Mouse (Mus musculus): Measurements from ENCODE around the gene 4921509C19Rik. TPM values are rescaled to one million over a fixed set of nuclear protein-coding genes. Genes with fewer than 3 reads are reported as not detected.
"Not testable (repeated sequence)": the region's sequence is repeated elsewhere in the genome, so short reads cannot be mapped to it uniquely, and the experiment has no call there.

The 4921509C19Rik gene
- total RNA-seq (2015; ENCODE audit: low replicate concordance), result not detected in 2 replicates
- not detected in 2 replicates for total RNA-seq (2017; ENCODE audit: low replicate concordance)

DNA sequence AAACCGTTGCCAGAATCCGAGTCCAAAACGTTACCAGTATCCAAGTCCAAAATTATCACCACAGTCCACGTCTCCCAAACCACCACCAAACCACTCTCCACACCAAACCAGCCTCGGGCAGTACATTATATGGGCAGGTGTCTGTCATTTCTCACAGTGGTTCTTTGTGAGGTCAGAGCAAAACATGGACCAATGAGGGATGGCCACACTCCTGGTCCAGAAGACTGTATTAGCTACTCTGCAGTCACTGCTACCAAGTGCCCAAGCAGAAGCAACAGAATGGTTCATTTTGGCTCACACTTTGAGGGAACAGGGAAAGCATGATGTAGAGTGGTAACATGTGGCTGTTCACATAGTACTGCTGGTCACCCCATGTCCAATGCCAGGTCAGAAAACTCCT lies at the start of gene 4921509C19Rik:
4921509C19Rik (minus strand) TSS at position 101 of the 400 bp plus-strand sequence.
- not testable (repeated sequence) for ATAC-seq (replicated peaks; ENCODE audit: low FRiP score, poor library complexity, severe bottlenecking)

DNA sequence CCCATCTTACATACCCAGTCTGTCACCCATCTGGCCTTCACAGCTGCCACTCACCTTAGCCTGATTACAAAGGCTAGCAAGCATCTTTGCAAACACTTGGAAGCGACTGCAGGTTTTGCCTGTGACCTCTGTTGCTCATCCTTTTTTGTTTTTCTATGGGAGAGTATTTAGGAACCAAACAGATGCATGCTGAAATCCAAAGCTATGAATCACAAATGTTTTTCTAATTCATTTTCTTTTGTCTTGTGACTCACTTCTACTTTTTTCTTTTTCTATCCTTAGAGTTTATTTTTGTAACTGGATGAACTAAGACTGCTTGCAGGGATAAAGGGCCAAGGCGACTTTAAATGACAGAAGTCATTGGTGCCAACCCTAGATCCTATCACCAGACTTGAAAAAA lies 49.6 kb upstream of the 4921509C19Rik start:
- ATAC-seq (replicated peaks; ENCODE audit: low FRiP score, poor library complexity, severe bottlenecking), result no peak

DNA sequence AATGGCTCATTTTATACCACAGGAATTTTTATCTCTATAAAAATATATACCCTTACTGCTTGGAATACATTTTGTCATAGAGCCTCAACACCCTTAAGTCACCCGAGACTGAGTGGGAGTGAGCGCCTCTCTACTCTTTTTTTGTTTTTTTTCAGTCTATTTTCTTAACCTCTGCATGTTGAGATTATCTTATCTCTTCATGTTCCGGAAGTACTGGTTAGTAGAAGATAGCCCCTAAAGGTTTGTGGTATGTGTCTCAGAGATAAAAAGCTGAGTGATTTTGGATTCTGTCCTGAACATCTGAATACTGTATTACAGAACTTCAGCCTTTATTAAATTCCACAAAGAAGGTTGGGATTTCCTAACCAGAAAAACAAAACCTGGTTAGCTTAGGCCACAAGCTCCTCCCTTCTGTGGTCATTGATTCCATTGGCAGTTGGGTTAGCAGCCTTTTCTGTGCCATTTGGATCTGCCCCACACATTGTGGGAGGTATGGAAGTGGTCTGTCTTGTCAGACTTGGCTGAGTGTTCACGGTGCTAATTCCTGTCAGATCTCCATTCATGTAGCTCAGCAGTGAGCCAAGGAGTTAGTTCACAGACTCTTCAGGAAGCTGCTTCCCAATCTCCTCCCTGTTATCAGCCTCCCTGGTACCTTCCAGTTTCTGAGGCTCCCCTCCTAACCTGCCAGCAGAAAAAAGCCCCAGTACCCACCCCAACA lies 48.5 kb upstream of the 4921509C19Rik start:
- ATAC-seq (replicated peaks; ENCODE audit: low FRiP score, poor library complexity, severe bottlenecking), result no peak

- ATAC-seq (replicated peaks; ENCODE audit: low FRiP score, poor library complexity, severe bottlenecking), result no peak
Measured at GRCm38 (mm10) chr2:151519000-151519399, 43.0 kb upstream of the 4921509C19Rik start.

DNA sequence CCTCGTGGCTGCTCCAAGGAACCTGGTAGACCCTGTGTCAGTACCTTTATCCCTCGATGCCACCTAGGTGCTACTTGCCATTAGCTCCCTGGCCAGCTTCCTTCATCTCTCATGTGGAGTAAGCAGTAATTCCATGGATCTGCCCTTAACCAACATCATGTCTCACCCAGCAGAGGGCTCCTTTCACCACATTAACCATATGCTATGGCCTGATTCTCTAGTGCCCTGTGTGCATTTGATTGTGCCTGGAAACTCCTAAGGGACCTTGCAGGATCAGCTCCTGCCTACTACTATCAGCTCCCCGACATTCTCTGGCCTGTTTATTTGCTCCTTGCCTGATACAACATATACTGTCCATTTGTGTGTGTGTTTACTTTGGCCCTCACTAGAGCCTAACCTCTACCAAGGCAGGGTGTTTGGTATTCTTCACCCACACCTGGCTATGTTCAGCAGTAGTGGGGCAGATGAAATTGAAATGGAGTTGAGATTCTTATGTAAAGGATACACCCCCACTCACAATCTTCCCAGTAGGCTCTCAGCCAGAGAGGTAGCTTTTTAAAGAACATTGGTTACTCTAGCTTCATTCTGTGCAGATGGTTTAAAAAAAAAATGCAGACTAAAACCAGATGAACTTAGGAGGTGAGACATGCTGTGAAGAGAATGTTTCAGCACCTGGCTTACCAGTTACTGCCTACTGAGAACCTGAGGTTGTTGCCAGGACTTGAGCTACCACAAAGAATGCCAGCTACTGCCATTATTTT lies 37.8 kb upstream of the 4921509C19Rik start:
- ATAC-seq (replicated peaks; ENCODE audit: low FRiP score, poor library complexity, severe bottlenecking), result no peak

GRCm38 (mm10) chr2:151512199-151512598 lies 36.2 kb upstream of the 4921509C19Rik start:
- ATAC-seq (replicated peaks; ENCODE audit: low FRiP score, poor library complexity, severe bottlenecking), result no peak

- no peak for ATAC-seq (replicated peaks; ENCODE audit: low FRiP score, poor library complexity, severe bottlenecking)
Measured at GRCm38 (mm10) chr2:151504226-151504625, 28.3 kb upstream of the 4921509C19Rik start.

DNA sequence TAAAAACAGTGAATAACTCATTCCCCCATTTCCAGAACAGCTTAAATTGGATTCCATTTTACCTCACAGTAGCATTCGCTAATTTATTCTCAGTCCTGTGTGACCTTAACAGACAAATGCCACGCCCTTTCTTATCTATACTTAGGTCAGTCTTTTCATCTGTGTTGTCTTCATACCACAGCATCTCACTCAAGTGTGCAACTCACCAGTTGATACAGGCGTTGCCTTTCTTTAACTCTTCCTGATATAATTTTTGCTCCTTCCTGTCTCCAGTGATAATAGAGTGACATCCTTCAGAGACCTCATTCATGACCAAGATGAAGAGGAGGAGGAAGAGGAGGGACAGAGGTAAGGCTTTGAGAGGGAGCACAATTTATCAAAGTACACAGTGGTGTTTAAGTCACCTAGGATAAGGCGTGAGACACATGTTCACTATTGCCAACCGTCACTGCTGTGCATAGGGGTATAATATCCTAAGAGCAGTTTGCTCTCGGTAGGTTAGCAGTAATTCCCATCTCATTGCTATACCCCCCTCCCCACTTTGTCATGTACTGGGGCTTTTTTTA lies 24.6 kb upstream of the 4921509C19Rik start:
- no peak for ATAC-seq (replicated peaks; ENCODE audit: low FRiP score, poor library complexity, severe bottlenecking)

GRCm38 (mm10) chr2:151498358-151498757 lies 22.4 kb upstream of the 4921509C19Rik start:
- ATAC-seq (replicated peaks; ENCODE audit: low FRiP score, poor library complexity, severe bottlenecking), result no peak

DNA sequence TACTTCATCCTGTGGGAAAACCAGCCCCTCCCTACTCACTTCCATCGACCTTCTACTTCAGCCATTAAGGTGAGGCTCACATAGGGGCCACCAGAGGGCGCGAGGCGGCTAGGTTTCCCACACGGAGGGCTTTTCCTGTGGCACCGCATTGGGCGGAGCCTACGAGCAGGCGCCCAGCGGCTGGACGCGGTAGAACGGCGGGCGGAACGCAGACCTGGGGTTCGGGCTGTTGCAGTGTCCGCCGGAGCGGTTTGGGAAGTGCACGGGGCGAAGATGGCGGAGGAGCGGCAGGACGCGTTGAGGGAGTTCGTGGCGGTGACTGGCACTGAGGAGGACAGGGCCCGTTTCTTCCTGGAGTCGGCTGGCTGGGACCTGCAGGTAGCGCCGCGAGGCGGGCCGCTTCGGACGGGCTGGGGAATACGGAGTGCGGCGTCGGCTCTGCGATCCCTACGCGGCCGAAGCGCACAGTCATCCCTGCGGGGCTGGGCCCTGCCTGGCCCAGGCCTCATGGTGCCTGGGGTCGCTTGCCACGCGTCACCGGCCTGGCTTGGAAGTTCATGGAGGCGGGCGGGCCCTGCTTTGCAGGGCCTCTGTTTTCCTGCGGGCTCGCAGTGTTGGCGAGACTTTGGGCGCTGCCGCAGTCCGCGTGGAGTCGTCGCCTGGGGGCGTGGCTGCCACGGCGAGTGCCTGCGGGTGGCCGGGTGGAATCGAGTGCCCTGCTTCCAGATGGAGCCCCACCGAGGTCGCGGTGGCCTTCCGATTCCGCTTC lies 18.3 kb upstream of the 4921509C19Rik start, which contains the start of gene Nsfl1c:
Nsfl1c (plus strand) TSS at position 148 of the 769 bp plus-strand sequence.
- peak; percentile 99 for ATAC-seq (replicated peaks; ENCODE audit: low FRiP score, poor library complexity, severe bottlenecking)

DNA sequence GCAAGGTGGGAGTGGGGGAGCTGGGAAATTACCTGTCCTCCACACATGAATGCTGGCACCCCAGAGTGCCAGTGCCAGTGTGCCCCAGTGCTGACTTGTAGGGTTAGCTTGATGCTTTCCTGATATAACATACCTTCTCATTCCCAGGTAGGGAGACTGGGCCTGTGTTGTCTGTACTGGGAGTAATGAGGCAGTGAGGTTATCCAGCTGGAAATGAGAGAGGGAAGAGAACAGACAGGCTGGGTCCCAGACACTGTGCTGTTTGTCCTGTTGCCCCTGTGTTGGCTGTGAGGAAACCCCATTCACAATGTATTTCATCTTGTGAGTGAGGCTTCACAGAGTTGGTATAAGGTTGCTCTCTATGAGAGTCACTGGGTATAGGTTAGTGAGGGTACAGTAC lies 10.5 kb upstream of the 4921509C19Rik start:
- ATAC-seq (replicated peaks; ENCODE audit: low FRiP score, poor library complexity, severe bottlenecking), result no peak

DNA sequence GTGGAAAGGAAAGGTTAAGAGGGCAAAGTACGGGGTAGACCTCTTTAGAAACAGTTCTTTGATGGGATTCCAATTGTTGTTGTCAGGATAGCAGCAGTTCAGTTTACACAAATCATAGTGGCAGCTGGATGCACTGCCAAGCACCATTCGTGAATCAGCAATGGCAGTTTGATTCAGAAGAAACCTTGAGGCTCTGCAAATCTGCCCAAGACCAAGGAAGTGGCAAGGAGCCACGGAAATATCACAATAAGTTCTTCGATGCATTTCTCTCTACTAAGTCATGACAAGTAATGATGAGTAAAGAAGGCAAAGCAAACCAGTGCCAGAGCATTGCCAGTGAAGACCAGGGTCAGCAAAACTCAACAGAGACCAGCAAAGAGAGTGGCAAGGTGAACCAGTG lies 41.0 kb downstream of the 4921509C19Rik start:
- not testable (repeated sequence) for ATAC-seq (replicated peaks; ENCODE audit: low FRiP score, poor library complexity, severe bottlenecking)

DNA sequence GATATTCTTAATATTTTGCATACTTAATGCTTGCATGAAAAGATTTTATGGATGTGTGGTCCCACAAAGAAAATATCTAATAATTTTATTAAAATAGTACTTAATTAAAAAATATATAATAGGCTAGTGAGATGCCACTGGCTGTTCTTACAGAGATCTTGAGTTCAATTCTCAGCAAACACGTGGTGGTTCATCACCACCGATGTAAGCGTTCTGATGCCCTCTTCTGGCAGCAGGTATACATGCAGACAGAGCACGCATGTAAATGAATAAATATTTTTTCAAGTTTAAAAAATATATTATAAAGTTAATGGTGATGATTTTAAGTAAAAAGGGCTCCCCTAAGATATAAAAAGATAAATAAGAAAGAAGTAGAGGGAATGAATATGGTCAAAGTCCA lies 41.8 kb downstream of the 4921509C19Rik start:
- ATAC-seq (replicated peaks; ENCODE audit: low FRiP score, poor library complexity, severe bottlenecking), result not testable (repeated sequence)

Other genes with a start within 250 kb of the 4921509C19Rik start
- 18.4 and 37.3 TPM in 2 replicates for gene Nsfl1c, start 18.0 kb upstream of the 4921509C19Rik start, total RNA-seq (2015; ENCODE audit: low replicate concordance)
- gene Nsfl1c, start 18.0 kb upstream of the 4921509C19Rik start, total RNA-seq (2017; ENCODE audit: low replicate concordance), result 20.4 and 25.6 TPM in 2 replicates
- gene Fkbp1a, start 66.3 kb upstream of the 4921509C19Rik start, total RNA-seq (2015; ENCODE audit: low replicate concordance), result 6.3 and 15.9 TPM in 2 replicates
- gene Fkbp1a, start 66.3 kb upstream of the 4921509C19Rik start, total RNA-seq (2017; ENCODE audit: low replicate concordance), result 1.7 and 2.1 TPM in 2 replicates
- not detected in 2 replicates for gene Sdcbp2, start 96.5 kb upstream of the 4921509C19Rik start, total RNA-seq (2015; ENCODE audit: low replicate concordance)
- gene Sdcbp2, start 96.5 kb upstream of the 4921509C19Rik start, total RNA-seq (2017; ENCODE audit: low replicate concordance), result not detected in 2 replicates
- gene Snph, start 156.4 kb upstream of the 4921509C19Rik start, total RNA-seq (2015; ENCODE audit: low replicate concordance), result not detected in 2 replicates
- not detected in 2 replicates for gene Snph, start 156.4 kb upstream of the 4921509C19Rik start, total RNA-seq (2017; ENCODE audit: low replicate concordance)
- gene Rad21l, start 192.4 kb upstream of the 4921509C19Rik start, total RNA-seq (2015; ENCODE audit: low replicate concordance), result not detected in 2 replicates
- gene Rad21l, start 192.4 kb upstream of the 4921509C19Rik start, total RNA-seq (2017; ENCODE audit: low replicate concordance), result not detected in 2 replicates
- gene Tmem74b, start 225.9 kb upstream of the 4921509C19Rik start, total RNA-seq (2015; ENCODE audit: low replicate concordance), result not detected in 2 replicates
- 0.90 TPM in 1 of 2 replicates, not detected in the other for gene Tmem74b, start 225.9 kb upstream of the 4921509C19Rik start, total RNA-seq (2017; ENCODE audit: low replicate concordance)